Mouse (Mus musculus): ENCODE measurements at regions not wholly inside any gene's neighbourhood (a gene's known extent, or its start where the extent isn't known, plus 50 kb on each side); places are given as distances from the start of the nearest gene placed in this dataset.

DNA sequence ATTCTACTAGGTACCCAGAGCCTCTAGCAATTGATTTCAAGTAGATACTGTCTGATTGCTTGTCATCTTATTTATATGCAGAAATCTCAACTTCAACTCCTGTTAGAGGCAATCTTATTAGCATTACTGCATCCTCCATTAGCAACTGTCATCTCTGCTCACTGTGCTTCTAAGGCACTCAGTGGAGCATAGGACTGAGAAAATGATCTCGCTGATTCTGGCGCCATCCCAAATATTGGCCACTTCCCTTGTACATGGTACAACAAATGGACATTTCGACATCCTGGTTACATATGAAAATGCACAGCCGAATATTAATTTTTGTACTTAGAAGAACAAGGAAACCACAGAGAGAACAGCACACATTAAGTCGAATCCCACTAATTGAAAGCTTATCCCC is 329.7 kb upstream of the G2e3 start:
- no peak for DNase-seq (ENCODE audit: low spot score)

DNA sequence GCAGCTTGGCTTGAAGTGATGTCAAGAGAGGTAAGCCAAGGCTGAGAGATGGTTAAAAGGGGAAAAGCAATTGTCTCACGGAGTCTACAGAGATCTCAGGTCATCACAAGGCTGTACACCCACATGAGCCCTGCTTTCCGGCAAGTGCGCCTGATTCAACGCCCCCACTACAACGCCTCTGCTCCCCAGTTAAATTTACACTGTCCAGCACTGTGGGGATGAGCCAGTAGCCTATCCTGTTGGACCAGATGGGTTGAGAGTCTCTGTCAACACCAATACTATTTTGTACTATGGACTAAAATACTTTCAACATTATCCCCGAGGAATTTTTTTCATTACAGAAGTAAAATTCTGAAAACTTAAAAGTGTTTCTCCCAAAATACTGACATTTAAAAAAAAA is 331.8 kb upstream of the G2e3 start:
- DNase-seq (ENCODE audit: low spot score): no peak

DNA sequence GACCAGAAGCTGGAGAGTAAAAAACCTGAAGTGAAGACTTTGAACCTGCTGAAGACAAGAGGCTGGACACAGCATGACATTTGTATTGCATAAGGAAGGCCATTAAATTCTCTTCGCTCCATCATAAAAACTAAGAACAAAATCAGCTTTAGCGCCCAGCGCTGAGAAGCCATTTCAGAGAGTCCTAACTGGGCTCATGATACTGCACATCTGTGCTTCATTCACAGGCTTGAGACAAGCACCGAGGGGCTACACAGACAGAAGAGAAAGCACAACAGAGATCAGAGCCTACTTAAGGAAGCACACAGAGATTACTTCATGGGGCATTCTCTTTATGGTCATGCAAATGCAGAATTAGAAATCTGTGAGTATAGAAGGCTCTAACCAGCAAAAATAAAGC is 338.2 kb upstream of the G2e3 start:
- DNase-seq (ENCODE audit: low spot score): no peak

DNA sequence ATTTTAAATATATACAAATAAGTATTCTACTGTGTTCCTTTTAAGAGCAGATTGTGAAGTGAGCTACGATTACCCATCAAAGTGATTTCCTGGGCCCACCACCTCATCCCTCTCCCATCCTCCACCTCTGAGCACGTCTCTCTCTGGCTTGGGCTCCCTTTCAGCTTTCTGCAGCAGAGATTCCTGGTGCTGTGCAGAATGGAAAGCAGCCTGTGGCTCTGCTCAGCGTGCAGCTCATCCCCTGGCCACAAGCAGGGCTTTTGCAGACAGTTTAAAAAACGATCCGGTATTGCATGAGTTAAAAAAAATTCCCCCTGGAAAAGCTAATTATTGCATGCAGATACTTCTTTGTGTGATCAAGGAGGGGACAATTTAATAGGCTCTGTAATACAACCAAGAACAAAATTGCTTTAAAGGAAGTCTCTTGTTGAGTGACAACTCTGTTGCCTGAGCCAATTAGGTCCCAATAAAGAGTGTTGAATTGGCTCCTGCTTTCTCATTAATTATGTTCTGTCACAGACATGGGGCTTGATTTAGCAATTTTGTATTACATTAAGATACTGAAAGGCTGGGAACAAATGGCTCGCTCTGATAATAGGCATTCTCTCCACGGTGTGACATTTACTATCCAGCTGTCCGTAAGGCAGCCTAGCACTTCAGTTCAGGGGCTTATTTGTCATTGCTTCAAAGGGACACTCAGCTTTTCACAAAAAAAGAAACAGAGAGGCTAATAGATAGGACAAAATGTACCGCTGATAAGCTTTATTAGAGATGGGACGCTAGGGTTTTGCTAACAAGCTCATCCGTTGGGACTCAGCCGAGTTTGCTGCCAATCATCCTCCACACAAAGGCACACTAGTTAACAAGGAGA is 345.9 kb upstream of the G2e3 start:
- no peak for DNase-seq (ENCODE audit: low spot score)

DNA sequence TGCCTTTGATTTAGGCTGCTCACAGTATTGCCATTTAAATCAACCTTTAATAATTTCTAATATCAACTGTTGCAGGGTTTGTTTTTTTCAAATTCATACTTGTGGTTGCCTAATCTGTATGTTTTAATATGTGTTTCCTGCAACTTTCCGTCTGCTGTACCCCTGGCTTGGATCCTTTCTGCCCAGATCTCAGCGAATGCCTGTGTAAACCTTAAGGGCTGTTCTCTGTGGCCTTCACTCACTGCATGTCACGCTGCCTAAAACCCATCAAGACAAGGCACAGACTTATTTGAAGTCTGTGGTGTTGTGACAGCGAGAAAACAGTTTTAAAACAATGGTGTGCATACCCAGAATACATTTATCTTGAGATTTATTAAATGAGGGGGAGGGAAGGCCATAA is 346.8 kb upstream of the G2e3 start:
- DNase-seq (ENCODE audit: low spot score): no peak

DNA sequence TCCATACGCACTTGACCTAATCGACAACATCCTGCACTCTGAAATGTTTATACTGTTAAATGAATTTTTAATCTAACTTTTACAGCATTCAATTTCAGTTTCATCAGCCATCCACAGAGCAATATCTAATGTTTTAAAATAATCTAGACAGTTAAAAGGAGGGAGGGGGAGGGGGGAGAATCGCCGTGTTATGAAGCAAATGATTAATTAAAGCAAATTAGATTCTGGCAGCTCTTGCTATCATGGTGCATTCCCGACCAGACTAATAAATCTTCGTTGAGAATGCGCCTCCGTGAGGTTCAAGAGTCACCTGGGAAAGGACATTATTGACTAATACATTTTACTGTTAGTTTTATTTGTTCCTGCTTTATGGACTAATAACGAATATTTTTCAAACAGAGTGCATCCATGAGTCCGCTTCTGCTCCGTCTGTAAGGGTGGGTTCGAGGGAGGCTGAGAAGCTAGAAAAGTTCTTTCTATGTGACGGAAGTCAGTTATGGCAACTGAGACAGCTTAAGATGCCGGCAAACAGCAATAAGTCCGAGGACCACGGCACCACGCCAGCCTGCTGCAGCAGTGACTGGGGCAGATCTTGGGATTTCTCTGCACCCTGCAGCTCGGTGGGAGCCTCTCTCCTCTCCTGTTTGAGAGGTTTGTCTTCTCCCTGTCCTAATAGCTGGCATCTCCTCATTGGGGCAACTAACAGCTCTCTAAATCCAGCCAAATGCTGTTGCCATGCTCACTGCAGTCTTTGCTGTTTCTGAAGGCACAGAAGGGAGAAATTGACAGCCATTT is 347.4 kb upstream of the G2e3 start:
- no peak for DNase-seq (ENCODE audit: low spot score)

DNA sequence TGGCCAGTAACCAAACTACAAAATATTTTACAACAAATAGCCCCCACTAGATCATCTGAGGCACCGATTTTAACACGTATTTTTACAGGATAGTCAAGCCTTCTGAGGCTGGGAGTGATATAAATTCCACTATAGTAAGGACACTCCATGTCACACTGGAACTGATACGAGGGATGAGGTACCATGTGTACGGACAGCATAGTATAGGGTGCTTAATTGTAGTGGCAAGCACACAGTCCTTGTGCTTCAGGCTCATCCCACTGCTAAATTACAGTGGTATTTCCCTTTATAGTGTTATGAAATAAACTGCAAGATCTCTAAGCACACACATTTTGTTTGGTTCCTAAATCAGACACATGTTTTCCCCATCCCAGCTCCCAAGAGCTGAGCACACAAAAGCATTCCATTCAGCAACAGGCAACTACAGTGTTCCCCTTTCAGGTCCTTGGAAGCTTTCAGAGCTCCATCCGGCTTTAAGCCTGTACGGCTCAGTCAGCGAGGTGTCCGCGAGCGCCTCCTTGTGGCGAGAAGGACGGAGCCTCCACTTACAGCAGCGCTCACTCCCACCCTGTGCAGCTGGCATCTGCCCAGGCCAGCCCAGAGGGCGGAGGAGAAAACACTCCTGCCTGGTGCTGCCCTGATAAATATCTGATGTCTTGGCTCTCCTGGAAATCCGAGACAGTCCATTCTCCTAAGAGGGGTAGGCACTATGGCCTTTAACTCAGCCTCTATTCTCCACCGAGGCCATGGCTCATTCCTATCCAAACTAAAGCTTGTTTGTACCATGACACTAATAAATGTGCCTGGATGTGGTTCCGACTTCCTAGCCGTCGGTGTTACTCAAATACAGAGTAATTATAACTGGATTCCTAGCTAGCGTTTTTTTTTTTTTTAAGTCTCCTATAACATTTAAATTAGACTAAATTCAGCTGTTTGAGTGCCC is 348.3 kb upstream of the G2e3 start:
- DNase-seq (ENCODE audit: low spot score): no peak

DNA sequence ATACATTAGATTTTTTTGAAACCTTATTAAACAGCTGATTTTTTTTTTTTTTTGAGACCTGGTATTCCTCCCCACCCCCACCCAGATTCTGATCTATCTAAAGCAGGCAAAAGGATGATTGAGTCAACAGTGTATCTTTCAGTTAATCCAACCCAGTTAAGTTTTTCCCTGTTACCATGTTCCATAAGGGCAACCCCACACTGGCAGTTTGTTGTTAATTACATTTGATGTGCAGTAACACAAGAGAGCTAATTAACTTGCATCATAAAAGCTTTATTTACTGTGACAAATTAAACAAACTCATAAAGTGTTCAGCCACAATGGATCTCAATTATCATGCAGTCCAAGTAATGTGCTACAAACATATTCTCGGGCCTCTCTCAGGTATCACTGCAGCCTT is 346.8 kb upstream of the Prkd1 start:
- DNase-seq (ENCODE audit: low spot score): no peak

DNA sequence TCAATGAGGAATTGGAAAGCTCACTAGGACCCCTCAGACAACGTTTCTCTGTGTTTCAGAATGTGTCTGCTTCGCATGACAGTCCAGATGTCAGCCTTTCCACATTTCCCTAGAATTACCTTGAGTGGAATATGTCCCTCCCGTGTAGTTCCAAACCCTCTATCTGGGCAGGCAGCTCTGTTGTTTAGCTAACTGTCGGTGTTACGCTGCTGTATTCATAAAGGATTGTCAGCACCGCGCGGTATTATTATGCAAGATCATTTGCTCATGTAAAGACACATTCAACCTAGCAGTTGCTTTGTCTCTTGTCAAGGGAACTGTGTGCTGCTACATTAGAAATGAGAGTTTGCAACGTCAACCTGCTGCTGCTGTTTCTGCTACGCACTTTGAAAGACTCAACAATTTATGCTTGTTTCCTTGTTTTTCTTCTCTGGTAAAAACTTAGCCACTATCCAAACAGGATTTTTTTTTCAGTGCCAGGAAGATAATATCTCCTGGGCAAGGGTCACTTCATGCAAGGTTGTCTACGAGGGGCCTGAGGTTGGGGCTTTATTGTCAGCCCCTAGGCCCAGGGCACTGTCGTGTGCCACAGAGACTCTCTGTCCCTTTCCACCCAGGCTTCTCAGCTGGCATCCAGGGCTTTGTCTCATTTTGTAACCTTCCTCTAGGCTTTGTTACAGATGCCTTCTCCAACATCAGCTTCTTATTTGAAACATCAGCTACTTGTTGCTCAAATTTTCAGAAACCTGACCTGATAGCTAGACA is 340.8 kb upstream of the Prkd1 start:
- DNase-seq (ENCODE audit: low spot score): no peak

DNA sequence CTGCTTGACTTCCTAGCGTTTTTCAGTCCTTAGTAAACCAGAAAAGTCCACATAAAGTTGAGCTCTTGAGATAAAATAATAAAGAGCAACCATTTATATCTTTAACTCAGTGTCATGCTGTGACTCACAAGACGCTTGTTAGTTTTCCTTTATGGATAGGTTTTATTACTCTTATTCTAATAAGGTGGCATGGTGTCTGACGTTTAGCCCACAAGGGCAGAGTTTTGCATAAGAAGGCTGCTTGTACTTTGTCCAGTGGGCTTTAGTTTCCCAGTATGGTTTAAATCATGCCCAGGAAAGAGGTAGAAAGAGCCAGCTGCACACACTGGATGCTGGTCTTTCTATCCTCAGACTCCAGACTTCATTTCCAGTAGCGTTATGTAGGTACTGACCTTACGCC is 332.4 kb upstream of the Prkd1 start:
- no peak for DNase-seq (ENCODE audit: low spot score)

DNA sequence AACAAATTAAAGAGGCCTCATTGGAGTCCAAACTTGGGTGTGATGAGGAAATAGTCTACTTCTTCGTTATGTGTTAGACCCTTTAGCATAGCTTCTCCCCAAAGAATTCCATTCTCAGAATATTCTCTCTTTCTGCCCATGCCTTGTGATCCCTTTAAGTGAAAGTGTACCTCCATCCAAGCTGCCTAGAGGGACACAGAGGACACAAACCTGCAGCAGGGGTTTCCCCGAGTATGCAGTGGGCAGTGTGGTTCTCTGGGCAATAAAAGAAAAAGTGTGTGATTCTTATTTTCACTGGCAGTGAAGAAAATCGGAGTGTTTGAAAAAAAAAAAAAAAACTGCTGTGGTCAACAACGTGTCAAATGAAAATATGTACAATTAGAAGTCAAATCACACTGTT is 331.9 kb upstream of the Prkd1 start:
- DNase-seq (ENCODE audit: low spot score): no peak

DNA sequence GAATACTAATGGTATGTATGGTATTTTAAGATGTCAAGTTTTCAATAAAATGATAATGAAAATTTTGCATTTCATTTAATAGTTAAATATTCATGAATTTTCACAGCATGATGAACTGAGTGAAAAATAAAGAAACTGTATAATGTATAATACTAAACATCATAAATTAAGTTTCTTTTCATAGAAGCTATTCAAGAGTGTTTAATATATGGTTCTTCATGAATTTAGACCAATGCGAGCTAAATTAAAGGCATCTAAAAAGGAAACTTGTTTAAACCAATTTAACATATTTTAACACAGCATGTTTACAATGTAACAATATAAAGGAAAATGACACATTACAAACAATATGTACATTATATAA is 321.8 kb upstream of the Prkd1 start:
- DNase-seq (ENCODE audit: low spot score): no peak

DNA sequence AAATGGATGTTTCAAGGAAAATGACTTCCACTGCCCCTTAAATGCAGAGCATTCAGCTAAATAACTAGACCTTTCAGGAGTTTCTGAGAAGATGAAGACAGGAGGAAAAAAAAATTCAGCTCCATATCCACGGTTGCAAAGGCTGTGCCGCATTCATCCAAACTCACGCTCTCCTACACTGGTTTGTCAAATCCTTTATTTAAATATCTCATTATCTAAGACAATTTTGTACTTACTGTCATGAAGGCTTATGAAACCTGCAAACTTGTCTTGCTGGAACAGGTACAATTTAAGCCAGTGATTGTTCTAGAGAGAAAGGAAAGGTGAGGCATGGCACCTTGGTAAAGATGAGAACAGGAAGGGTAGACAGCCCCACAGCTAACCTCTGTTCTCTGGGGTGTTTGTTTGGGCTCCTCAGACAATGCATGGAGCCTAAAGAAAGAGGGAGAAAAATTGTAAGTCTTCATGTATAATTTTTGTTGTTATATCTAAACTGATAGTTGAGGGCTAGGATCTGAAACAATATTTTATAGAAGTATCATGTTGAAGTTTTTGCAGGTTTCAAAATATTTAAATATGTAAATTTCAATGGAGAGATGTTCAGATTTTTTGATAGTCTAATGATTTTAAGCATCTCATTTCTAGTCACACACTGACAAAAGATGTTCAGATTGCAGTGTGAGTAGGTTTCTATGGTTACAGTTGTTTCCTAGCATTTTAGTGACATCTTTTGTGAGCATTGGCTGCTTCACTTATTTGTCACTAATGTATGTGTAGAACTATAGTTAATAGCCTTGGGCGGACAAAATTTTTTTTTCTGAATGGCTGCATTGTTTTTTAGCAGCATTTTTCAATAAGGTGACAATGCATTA is 321.2 kb upstream of the Prkd1 start:
- no peak for DNase-seq (ENCODE audit: low spot score)

DNA sequence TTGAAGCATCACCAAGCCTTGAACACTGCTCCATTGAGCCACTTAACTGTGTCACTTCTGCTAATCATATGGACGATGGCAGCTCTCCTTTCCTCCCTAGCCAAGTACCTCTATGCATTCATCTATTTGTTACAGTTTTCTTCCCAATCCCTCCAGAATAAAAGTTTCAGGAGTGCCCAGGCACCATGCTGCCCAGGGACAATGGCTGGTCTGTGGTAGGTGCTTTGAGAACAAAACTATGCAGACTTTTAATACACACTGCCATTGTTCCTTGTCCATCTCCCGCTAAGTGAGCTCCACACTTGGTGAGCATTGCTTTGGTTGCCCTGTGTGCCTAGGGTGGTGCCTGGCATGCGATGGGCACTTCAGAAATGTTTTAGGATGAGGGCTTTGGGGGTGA is 320.5 kb upstream of the Prkd1 start:
- no peak for DNase-seq (ENCODE audit: low spot score)

DNA sequence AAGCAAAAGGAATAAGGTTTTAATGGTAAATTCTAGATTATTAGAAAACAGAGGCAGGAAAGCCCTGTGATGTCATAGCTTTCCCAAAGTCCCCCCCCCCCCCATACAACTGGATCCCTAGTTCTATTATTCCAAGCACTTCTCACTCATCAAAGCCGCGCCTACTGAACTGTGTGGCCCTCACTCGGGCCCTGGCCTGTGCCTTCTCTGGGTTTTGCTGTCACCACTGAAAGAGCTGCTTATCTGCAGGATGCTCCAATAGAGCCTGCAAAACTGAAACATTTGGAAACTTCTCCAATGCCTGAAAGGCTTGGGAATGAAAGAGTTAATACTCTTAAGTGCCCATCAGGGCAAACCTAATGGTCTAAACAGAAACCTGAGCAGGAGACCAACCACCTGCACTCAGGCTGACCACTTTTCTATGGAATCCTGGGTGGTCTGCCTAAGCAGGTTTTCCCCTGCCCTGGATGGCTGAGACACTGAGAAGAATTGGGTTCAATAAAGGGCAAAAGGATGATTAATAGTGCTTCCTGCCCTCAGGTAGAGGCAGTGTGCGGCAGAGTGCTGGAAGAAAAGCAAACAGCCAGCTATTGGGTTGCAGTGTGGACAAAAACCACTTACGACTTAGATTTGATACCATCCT is 318.4 kb upstream of the Prkd1 start:
- DNase-seq (ENCODE audit: low spot score): no peak

DNA sequence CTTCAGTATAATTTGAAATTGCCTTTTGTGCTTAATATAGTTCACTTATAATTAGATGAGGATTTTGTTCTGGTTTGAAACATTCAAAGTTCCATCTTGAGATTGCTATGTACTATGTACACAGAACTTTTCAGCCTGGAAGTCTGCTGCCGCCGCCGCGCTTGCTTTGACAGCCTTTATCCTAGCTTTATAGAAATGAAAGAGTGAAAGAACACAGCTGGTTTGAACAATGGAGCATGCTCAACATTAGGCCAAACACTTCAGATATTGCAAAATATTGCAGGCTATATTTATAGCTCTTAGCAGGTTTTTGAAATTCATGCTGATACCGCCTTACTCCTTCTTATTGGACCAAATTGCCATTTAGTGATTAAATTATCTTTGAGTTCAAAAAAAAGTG is 305.1 kb upstream of the Prkd1 start:
- no peak for DNase-seq (ENCODE audit: low spot score)

DNA sequence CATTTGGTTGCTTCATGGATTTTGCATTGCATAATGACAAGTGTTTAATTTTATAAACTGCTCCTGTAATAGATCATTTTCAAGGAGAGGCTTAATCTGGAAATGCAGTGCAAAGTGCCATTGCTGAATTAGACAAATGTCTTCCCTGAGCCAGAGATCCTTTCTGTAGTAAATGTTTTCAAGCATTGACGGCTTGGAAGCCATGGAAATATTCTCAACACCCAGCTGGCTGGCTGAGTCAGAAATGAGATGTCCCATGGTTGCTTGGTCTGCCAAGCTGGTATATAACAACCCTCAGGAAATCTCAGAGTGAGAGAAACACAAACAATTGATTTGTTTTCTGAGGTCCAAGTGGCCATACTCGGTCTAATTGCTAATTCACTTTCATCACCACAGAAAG is 298.1 kb upstream of the Prkd1 start:
- DNase-seq (ENCODE audit: low spot score): no peak

DNA sequence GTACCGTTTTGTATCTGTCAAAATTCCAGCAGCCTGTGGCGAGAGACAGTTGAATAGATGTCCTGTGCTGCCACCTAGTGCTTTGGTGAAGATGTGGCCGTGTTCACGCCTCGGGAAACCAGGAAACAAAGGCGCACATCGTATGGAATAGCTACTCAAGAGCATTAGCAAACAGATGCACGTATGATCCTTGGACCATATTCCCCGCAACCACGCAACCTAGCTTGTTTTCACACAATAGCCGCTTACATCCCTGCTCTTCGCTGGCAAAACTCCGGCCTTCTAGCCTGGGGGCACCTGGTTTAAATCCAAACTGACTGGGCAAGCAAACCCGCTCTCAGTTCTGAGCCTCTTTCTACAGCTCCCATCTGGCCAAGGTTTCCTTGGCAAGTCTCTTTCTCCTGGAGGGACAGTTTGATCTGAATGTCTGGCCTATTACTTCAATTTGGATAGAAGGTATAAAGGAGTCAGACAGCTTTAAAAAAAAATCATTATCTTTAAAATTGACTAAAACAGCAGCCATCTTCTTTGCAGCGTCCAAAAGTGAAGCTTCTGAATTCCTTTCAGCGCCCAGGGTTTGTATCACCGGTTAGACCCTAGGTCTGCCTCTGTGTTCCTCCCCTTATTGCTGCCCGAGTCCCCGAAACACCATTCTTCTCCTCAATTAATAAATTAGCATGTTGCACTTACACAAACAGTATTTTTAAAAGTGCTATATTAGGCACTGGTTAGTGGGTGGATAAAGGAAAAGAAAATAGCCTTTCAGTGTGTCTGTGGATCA is 295.0 kb upstream of the Prkd1 start:
- peak; percentile 57 for DNase-seq (ENCODE audit: low spot score)

DNA sequence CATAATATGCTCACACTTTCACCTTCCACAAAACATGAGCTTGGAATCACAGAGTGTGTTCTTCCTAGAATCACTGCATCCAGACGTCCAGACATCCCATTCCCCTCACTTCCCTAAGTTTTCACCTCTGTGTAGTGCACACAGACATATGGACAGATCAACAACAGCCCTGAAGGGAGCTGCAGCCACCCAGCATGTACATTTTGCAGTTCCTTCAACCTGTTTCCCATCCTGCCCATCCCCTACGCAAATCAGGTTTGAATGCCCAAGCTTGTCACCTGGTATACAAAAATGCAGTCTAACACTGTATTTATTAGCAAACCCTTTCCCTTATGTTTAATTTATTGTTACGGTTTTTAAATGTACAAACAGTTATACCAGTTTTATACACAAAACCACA is 294.4 kb upstream of the Prkd1 start:
- no peak for DNase-seq (ENCODE audit: low spot score)

Measured in adipocyte (in vitro differentiated cells).